Mouse (Mus musculus) colon, adult 2 months (tissue): ENCODE data around the gene Gm13084. TPM values are rescaled to one million over a fixed set of nuclear protein-coding genes. Genes with fewer than 3 reads are reported as not detected.

Experiments used
- polyA plus RNA-seq: library from polyadenylated mRNA; depleted of rRNA; stranded (reverse); fragments of >200 nt; gene quantifications from 2 replicates; pipeline ENCODE4 v1.2.3, GENCODE M21; 2012; rRNA removed

Gene Gm13084
- polyA plus RNA-seq = not detected in 2 replicates

DNA sequence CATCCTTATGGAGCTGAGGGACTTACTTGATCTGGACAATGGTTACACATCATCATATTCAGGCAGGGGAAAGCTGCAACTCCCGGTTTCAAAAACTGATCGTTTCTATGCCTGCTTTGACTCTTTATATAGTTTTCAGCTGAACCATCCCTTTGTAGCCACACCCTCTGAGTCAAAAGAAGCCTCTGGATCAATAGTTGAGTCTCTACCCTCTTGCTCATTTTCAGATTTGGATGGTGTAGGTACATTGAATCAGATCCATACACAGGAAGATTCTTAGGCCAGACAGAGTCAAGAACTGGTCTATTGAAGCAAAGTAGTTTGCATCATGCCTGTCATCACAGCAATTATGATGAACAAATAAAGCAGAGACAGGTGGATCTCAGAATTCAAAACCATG is at the start of gene Gm13084:
Gene Gm13084 (minus strand): TSS at position 101 of the 400 bp plus-strand sequence.

GRCm38 (mm10) chr4:143846197-143846596 is 30.3 kb upstream of the Gm13084 start, which contains the start of gene Gm13103:
Gm13103 (plus strand) TSS chr4:143846497.

GRCm38 (mm10) chr4:143789052-143789451 is 26.8 kb downstream of the Gm13084 start, which contains the start of gene Gm13023:
Gm13023 (plus strand) TSS chr4:143789352.

Other genes starting within 250 kb of the Gm13084 start
- gene Gm13083, start 201.1 kb downstream of the Gm13084 start, polyA plus RNA-seq = not detected in 2 replicates
- gene Gm13088, start 158.8 kb downstream of the Gm13084 start, polyA plus RNA-seq = not detected in 2 replicates
- not detected in 2 replicates for gene Gm13089, start 113.4 kb downstream of the Gm13084 start, polyA plus RNA-seq
- not detected in 2 replicates for gene Gm13078, start 96.6 kb downstream of the Gm13084 start, polyA plus RNA-seq
- gene Gm13023, start 26.7 kb downstream of the Gm13084 start, polyA plus RNA-seq = not detected in 2 replicates
- gene Gm13103, start 30.4 kb upstream of the Gm13084 start, polyA plus RNA-seq = not detected in 2 replicates
- gene Pramef6, start 84.3 kb upstream of the Gm13084 start, polyA plus RNA-seq = not detected in 2 replicates
- not detected in 2 replicates for gene Pramef25, start 134.9 kb upstream of the Gm13084 start, polyA plus RNA-seq
- not detected in 2 replicates for gene Gm13101, start 150.9 kb upstream of the Gm13084 start, polyA plus RNA-seq
- not detected in 2 replicates for gene Pramef17, start 178.3 kb upstream of the Gm13084 start, polyA plus RNA-seq
- gene Pramel4, start 243.0 kb upstream of the Gm13084 start, polyA plus RNA-seq = not detected in 2 replicates